Mouse (Mus musculus) kidney, adult 2 months (tissue): ENCODE data around the gene Rnf141. TPM values are rescaled to one million over a fixed set of nuclear protein-coding genes. Genes with fewer than 3 reads are reported as not detected.

ENCODE experiments used
- DNase-seq: peaks from one replicate; pipeline ENCODE4 v3.0.0; 2021
- H3K27ac ChIP-seq: fragments of 200-500 bp; 2 replicates; pipeline ENCODE4 v1.5.1; 2012; ENCODE audit warnings: low read depth, low read length, control low read depth, inconsistent platforms; ENCODE audit not compliant: insufficient read depth
- H3K27me3 ChIP-seq: fragments of 200-500 bp; replicated peaks from 2 replicates; pipeline ENCODE4 v1.6.1; 2012; ENCODE audit warnings: mild to moderate bottlenecking, moderate library complexity, low read length, inconsistent platforms; ENCODE audit not compliant: control insufficient read depth, insufficient read depth
- H3K36me3 ChIP-seq: fragments of 200-500 bp; 2 replicates; pipeline ENCODE4 v1.6.1; 2012; ENCODE audit warnings: mild to moderate bottlenecking, moderate library complexity, low read length, inconsistent platforms; ENCODE audit not compliant: control insufficient read depth, insufficient read depth
- H3K4me1 ChIP-seq: fragments of 200-500 bp; 2 replicates; pipeline ENCODE4 v1.6.1; 2011; ENCODE audit warnings: low read length; ENCODE audit not compliant: control insufficient read depth, insufficient read depth
- H3K4me3 ChIP-seq: fragments of 200-500 bp; 2 replicates; pipeline ENCODE4 v1.5.1; 2011; ENCODE audit warnings: mild to moderate bottlenecking, low read depth, low read length, control low read depth; ENCODE audit not compliant: insufficient read depth
- CTCF ChIP-seq: fragments of 200-500 bp; conservative IDR thresholded peaks from 2 replicates; pipeline ENCODE4 v1.5.1; 2011; ENCODE audit warnings: low read depth, mild to moderate bottlenecking, control low read depth, low read length, moderate library complexity, mixed read lengths; ENCODE audit not compliant: insufficient read depth, insufficient read length
- POLR2A ChIP-seq: fragments of 200-500 bp; IDR thresholded peaks from one replicate; pipeline ENCODE4 v1.6.1; 2011; ENCODE audit warnings: low read depth, low read length, control low read depth
- WGBS: fragments of 180-500 bp; shearing (Covaris S2); methylation state at CpG from one replicate; pipeline ENCODE4 v1.1.7; 2018; 5-methylcytosine and 5-hydroxymethylcytosine counted together
- polyA plus RNA-seq: library from polyadenylated mRNA; depleted of rRNA; stranded (reverse); fragments of >200 nt; gene quantifications from 2 replicates; pipeline ENCODE4 v1.2.3, GENCODE M21; 2012

Gene Rnf141
- polyA plus RNA-seq, 1 experiment = 19.3 TPM

DNA sequence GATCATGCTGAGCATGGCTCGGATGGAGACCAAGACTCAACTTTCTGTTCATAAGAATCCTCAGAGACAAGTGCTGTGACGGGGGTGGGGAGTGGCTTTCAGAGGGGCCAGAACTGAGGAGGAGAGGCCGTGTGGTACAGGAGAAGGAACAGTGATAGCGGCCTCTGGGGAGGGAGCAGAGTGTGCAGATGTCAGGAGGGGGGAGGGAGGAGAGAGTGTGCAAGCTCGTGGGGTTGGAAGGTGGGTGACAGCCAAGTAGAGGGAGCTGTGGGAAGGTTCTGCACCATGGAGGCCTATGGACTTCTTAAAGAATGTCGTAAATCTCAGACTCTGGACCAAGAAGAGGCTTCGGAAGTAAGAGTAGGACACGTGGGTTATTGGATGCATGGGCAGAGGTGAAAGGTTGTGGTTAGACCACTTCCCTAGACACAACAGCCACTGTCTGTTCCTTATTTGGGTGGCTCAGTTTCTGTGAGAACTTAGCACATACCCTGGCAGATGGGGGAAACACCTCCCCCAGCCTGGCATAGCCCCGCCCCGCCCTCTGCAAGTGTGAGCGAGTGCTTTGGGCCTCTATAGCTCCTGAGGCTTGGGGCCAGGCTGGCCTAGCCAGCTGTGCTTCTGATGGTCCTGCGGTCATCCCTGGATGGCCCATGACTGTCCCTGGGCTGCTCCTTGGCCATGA is 47.7 kb downstream of the Rnf141 start:
- Histone ChIP-seq H3K36me3 (no peaks in the 10 kb centered on the region), H3K27me3 (no peaks in the 10 kb centered on the region), H3K27ac (no peak overlapping the region), H3K4me3 (no peak overlapping the region), H3K4me1 (no peaks in the 10 kb centered on the region; the same call in 1 of the 2 replicates)
- DNase-seq = no peak
- WGBS = 82% methylated on average over 12 of the region's 12 CpGs
- TF ChIP-seq CTCF = no peak
- no peak for TF ChIP-seq POLR2A

DNA sequence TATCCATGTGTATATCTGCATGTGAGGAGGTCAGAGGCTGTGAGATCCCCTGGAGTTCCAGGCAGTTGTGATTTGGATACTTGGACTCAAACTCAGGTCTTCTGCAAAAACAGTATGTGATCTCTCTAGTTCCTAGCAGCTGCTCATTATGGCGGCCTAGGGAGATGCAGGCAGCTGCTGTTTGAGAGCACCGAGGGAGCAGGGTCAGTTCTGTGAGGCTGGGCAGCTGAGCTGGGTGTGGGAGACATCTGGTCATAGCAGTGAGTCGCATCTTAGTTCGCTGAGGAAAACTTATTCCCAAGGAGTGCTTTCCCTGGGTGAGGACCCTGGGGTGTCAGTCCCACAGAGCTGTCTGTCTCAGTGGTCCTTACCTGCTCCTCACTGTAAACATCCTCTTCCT is 49.5 kb downstream of the Rnf141 start:
- no peaks in the 10 kb centered on the region; the same call in 1 of the 2 replicates for H3K4me1 ChIP-seq
- DNase-seq = no peak
- H3K27ac ChIP-seq = no peak overlapping the region
- no peaks in the 10 kb centered on the region for H3K27me3 ChIP-seq
- H3K36me3 ChIP-seq = no peaks in the 10 kb centered on the region
- H3K4me3 ChIP-seq = no peak overlapping the region
- no peak for TF ChIP-seq POLR2A
- TF ChIP-seq CTCF = no peak
- WGBS = 81% methylated on average over 4 of the region's 4 CpGs

DNA sequence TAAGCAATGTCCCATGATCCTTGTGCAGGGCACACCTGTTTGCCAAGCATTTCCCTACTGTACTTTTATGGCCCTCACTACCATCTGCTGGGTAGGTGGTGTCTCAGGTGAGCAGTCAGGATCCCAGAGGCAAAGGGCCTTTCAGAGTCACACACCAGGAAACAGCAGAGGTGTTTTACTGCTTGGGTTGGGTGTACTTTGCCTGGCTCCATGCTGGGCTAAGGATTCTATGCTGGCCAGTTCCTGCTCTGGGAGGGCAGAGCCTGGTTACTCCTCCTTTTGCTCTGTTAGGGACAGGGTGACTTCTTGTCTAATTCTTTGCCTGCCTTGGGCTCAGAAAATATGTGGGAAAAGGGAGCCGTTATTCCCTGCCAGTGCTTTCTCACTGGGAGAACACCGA is 51.4 kb downstream of the Rnf141 start:
- H3K36me3 ChIP-seq = no peaks in the 10 kb centered on the region
- H3K4me3 ChIP-seq = no peak overlapping the region
- DNase-seq = no peak
- 65% methylated on average over 2 of the region's 2 CpGs for WGBS
- no peaks in the 10 kb centered on the region for H3K27me3 ChIP-seq
- H3K4me1 ChIP-seq = no peaks in the 10 kb centered on the region; the same call in 1 of the 2 replicates
- H3K27ac ChIP-seq = no peak overlapping the region
- TF ChIP-seq CTCF = no peak
- TF ChIP-seq POLR2A = no peak

DNA sequence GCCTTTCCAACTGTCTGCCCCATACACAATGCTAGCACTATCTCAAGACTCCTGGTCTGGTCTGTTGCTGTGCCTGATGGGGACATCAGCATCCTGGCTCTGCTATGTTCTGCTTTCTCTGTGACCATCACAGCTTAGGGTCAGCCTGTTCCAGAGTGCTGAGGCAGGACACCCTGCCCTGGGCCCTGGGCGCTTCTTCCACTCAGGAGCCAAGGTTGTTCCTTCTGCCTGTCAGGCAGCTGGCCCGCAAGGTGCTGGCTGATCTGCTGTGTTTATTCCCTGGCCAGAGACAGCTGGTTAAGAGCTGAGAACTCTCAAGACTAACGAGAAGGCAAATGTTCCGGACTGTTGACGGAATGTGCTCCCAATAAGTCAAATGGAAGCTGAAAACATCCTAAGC is 52.1 kb downstream of the Rnf141 start:
- TF ChIP-seq POLR2A (no peak), CTCF (no peak)
- no peaks in the 10 kb centered on the region; the same call in 1 of the 2 replicates for H3K4me1 ChIP-seq
- no peak for DNase-seq
- H3K27ac ChIP-seq = no peak overlapping the region
- H3K27me3 ChIP-seq = no peaks in the 10 kb centered on the region
- H3K36me3 ChIP-seq = no peaks in the 10 kb centered on the region
- no peak overlapping the region for H3K4me3 ChIP-seq
- 78% methylated on average over 5 of the region's 5 CpGs for WGBS

DNA sequence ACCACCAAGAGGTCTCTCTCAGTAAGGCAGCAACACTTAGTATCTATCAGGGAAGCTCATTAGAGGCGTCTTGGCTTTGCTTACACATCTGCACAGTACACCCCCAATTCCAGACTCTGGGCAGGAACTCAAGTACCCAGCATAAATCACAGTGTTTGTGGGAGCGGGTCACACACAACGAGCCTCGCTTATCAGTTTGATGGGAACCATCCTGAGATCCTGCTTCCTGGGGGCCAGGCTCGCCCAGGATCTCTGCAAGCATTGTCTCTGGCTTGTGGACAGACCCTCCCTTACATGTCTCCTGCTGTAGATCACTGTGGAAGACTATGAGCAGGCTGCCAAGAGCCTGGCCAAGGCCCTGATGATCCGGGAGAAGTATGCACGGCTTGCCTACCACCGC is 53.4 kb downstream of the Rnf141 start:
- Histone ChIP-seq H3K27ac (no peak overlapping the region), H3K36me3 (no peaks in the 10 kb centered on the region), H3K27me3 (no peaks in the 10 kb centered on the region), H3K4me1 (peaks cover 13% of the 10 kb centered on the region), H3K4me3 (no peak overlapping the region)
- WGBS = 66% methylated on average over 8 of the region's 8 CpGs
- peak; percentile 55 for DNase-seq
- no peak for TF ChIP-seq CTCF
- no peak for TF ChIP-seq POLR2A

DNA sequence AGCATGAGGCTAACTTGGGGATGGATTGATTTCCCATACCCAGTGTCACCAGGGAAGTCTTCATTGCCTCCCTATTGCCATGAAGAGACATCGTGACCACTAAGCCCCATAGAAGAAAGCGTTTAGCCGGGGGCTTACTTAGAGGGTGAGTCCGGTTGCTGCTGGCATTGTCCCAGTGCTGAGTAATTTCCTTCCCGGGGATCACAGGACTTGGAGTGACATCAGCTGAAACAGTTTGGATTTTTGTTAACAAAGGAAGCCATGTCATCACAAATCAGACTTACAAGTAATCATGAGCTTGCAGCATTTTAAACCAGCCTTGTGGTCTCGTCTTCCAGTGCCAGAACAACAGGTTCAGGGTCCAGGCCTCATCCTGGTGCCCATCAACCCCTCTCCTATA is 56.9 kb downstream of the Rnf141 start:
- peak; percentile 77 for DNase-seq
- no peak overlapping the region for H3K27ac ChIP-seq
- TF ChIP-seq POLR2A (no peak), CTCF (no peak)
- H3K27me3 ChIP-seq = no peaks in the 10 kb centered on the region
- no peaks in the 10 kb centered on the region for H3K36me3 ChIP-seq
- no peak overlapping the region for H3K4me3 ChIP-seq
- 46% methylated on average over 6 of the region's 6 CpGs for WGBS
- H3K4me1 ChIP-seq = peaks cover 25% of the 10 kb centered on the region

DNA sequence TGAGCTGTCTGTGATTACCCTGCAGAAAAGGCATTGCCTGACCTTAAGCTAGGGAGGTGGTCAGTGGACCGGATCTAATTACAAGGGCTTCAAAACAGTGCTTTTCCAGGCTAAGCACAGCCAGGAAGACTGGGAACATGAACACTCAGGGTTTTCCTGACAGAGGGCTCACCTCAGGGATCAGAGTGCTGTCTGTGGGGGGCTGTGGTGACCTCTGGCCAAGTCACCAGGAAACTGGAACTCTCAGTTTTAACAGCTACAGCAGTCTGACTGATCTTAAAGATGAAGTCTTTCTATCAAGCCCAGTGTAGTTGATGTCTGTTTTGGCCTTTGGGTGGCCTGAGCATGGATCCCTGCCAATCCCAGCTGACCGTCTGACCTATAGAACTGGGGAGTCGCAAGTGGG is 58.5 kb downstream of the Rnf141 start:
- peak; percentile 90 for DNase-seq
- Histone ChIP-seq H3K4me3 (no peak overlapping the region), H3K36me3 (no peaks in the 10 kb centered on the region), H3K4me1 (peaks cover 33% of the 10 kb centered on the region), H3K27ac (peak overlapping the region; percentile 74), H3K27me3 (no peaks in the 10 kb centered on the region)
- WGBS = 12% methylated on average over 3 of the region's 3 CpGs
- TF ChIP-seq POLR2A (no peak), CTCF (no peak)
